Mouse (Mus musculus) layer of hippocampus, adult 9-10 months (tissue): ENCODE measurements around the gene Cdkal1.

Experiments
- DNase-seq: peaks from one replicate; pipeline ENCODE4 v3.0.0; 2022; ENCODE audit warnings: low spot score

The Cdkal1 gene

DNA sequence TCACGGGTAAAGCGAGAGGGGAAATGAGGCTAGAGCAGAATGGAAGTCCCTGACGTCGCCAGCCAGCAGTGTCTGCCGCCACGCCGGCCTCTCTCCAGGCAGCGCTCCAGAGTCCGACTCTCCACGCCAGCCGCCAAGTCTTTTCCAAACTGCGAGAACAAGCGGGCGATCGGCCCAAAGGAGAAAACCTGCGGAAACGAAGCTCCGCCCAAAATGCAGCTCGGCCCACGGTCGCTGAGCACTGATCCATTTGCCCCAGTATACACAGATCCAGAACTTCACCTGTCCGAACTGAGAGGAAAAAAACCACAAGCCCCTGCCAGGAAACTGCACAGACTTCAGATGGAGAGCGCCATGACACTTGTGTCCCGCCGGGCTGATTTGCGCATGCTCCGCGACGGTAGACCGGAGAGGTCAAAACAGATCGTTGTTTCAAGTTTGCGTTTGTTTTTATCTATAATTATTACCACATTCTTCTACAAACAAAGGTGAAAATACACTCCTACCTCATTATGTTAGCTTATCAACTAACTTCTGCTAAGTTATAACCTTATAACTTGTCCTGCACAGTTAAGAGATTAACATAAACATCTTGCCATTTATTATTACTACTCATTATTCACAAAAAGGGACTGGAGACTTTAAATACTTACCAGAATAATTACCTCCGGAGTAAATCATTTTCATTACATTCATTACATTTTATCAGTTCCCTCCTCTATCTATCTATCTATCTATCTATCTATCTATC, at the start of gene Cdkal1:
TSS of gene Cdkal1 (minus strand) at position 394 of the 751 bp plus-strand sequence.
- DNase-seq: peak; percentile 75

DNA sequence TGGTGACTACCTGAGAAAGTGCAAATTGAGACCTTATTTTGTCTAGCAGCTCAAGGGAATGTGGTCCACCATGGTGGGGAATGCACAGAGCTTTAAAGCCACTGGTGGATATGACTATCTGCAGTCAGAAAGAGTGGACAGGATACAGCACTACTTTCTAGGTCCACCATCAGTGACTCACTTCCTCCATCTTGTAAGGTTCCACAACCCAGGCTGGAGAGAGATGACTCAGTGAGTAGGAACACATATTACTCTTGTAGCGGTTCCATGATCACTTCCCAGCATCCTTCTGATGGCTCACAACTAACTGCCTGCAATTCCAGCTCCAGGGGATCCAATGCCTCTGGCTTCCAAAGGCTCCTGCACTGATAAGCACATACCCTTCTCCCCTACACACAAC, 47.9 kb upstream of the Cdkal1 start:
- DNase-seq: no peak

GRCm38 (mm10) chr13:29902676-29903075, 47.2 kb upstream of the Cdkal1 start:
- DNase-seq: no peak

GRCm38 (mm10) chr13:29901641-29902040, 46.2 kb upstream of the Cdkal1 start:
- no peak for DNase-seq

GRCm38 (mm10) chr13:29866780-29867179, 11.3 kb upstream of the Cdkal1 start:
- DNase-seq: no peak

GRCm38 (mm10) chr13:29864331-29864730, 8.9 kb upstream of the Cdkal1 start:
- DNase-seq: no peak

DNA sequence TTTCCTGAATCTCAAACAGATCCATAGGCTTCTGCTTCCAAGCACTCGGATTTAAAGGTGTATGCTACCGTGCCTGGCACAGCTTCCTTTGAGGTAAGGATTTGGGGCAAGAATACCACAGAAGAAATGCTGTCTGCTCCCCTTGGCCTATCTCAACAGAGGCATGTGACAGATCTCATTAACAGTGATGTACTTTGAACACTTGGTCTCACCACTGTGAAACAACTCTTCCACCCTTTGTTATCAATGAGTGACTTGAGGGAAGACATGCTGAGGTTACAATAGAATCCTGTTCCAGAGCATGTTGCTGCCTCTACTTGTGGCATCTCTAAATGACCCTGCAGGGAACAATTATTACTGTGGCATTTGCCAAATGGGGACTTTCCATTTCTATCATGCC, 4.6 kb upstream of the Cdkal1 start:
- DNase-seq: no peak

GRCm38 (mm10) chr13:29857436-29857835, 2.0 kb upstream of the Cdkal1 start:
- no peak for DNase-seq

DNA sequence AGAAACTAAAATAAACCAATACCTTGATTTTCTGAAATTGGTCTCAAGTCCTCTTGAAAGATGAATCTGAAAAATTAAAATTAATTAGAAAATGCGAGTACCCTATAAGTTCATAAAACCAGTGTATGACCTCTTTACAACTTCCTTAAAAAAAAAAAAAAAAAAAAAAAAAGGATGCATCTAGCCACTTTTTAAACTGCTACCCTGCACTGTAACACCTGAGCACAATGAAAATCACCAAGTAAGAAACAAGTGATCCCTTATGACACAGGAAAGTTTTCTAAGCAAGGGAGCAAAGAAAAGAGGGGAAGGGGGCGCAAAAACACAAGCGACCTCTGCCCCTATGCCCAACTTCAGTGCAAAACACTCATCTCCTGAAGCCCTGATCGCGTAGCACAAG, 598 bp downstream of the Cdkal1 start:
- DNase-seq: no peak

DNA sequence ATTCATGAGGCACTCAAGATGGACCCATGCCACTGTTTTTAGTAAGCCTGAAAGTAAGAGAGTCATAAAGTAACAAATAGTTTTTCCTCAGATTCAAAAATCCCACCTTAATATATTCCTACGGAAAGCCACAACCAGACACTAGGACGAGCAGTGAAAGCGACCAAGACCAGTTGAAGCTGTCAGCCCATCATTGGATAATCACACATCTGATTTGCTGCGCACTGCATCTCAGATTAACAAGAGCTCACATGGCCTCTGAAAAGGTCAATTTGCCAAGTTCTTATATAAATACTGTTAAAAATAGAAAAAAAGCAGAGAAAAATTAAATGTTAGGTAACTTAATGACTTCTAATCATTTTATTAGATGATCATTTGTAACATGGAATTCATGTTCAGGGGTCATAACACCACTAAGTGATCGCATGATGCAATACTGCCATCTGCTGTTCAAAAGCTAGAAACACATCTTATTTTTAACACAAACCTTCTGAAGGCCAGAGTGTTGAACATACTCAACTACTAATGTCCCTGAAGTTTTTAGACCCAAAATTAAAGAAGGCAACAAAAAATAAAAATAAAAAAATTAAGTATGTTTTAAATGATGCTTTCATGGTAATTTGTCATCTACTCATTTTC, 16.9 kb downstream of the Cdkal1 start:
- DNase-seq: no peak

GRCm38 (mm10) chr13:29835170-29835569, 20.3 kb downstream of the Cdkal1 start:
- peak; percentile 47 for DNase-seq

GRCm38 (mm10) chr13:29833751-29834150, 21.7 kb downstream of the Cdkal1 start:
- no peak for DNase-seq

DNA sequence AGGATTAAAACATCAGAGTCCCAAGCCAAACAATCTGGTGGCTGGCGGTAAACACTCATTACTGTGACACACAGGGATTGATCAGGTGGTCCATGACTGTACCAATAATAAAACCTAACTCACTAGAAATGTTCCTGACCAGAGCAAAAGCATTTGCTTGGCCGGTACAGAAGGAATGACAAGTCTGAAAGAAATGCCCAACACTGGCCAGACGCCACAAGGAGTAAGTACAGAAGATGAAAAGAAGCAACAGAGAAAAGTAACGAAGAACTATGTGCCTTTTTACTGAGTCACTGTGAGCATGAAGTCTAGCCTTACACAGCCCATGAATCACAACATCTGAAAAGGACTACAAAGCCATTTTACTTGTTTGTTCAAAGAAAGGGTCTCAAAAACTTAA, 24.3 kb downstream of the Cdkal1 start:
- no peak for DNase-seq

DNA sequence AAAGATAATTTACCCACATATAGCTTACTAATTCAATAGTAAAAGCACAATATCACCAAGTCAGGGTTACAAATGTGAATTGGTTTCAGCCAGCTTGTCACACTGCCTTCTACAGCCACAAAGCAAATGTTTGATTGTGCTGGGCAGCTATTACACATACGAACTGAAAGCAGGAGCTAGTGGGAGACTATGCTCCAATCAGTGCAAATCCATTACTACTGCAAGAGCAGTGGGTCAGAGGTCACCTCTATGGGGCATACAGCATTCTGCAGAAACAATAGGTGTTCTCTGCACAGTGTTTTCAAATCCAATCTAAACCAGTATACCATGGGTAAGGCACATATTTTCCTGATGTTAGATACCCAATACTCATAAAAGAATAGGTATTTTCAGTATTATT, 27.4 kb downstream of the Cdkal1 start:
- DNase-seq: no peak

DNA sequence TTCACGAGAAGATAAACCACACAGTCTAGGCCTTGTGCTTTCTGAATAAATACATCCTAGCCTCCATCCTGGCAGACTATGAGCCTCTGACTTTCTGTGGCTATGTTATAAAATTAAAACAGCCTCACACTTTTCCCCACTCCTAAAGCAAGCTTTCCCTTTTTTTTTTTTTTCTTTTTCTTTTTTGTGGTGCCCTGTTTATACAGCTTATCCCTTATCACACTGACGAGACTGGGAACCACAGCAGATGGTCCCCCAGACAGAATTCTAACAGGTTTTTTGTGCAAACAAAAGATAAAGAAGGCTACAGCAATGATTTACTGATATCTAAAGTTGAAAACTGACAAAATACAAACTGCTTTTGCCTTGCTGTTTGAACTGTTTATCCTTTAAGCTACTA, 29.0 kb downstream of the Cdkal1 start:
- DNase-seq: no peak

- no peak for DNase-seq
Observed at GRCm38 (mm10) chr13:29826041-29826440, 29.4 kb downstream of the Cdkal1 start.

- no peak for DNase-seq
Observed at GRCm38 (mm10) chr13:29824797-29825196, 30.7 kb downstream of the Cdkal1 start.

GRCm38 (mm10) chr13:29824326-29824725, 31.1 kb downstream of the Cdkal1 start:
- no peak for DNase-seq

DNA sequence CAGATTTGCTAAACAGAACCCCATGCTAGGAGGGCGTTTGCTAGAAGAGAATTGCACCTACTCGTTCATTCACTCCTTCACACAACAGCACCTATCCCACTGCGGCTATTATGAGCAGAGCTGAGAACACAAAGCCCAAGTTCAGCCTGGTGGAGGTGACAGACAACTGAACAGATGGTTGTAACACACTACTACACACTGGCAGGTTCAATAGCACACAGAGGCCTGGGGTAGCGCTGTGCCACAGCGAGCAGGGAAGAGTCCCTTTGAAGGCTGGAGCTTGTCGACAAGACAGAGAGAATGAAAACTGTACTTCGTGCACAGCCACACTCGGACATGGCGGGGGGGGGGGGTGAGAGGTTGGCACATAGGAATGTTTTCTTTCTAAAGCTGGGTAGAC, 31.6 kb downstream of the Cdkal1 start:
- DNase-seq: no peak

DNA sequence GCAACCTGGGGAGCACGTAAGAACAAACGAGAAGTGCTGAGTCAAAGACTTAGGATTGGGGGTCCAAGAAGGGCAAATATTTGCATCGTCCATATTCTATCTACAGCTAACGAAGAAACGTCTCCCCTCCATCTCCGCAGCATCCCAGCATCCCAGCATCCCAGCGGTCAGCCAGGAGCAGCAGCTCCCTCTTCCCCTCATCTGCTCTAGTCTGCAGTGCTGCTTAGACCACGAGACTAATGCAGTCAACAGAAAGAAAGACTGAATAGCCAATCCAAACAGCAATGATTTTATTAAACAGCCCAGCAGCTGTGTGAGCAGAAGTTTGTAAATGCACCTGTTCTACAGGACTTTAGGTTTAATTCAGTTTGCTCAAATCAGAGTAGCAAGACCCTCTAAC, 32.0 kb downstream of the Cdkal1 start:
- DNase-seq: no peak

- no peak for DNase-seq
Observed at GRCm38 (mm10) chr13:29819910-29820583, 35.4 kb downstream of the Cdkal1 start.

DNA sequence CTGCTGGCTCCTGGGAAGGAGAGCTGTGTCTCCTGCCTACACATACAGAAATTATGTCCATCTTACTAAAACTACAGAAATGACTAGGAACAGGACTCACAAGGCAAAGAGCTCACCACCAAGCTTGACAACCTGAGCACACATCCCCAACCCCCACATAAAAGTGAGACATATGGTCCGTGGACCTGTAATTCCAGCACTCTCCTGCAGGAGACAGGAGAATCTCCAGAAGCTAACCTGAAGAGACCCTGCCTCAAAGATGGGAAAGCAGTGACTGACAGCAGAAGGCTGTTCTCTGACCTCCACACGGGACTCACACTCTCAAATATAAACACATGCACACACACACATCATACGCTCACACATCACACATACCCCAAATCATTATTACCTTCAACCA, 36.3 kb downstream of the Cdkal1 start:
- DNase-seq: no peak

DNA sequence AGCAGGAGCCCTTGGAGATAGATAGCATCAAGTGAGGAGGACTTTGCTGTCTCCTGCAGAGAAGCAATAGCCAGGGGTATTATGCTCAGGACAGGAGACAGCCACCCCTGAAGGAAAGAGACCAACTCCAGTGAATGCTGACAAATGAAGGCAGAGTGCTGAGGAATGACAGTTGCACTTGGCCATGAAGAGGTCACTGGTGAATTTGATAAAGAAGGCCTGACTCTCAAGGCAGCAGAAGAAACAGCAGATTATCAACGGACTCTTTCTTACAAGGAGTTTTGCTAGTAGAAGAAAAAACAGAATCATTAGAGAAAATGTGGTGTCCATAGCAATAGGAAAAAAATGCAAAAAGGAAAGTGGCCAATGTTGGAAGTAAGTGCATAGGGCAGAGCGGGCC, 37.2 kb downstream of the Cdkal1 start:
- DNase-seq: no peak
